Mouse (Mus musculus) embryonic facial prominence, embryonic 15.5 days (tissue): ENCODE measurements around the gene Trex2. TPM values are rescaled to one million over a fixed set of nuclear protein-coding genes. Genes with fewer than 3 reads are reported as not detected.

ENCODE experiments used
- polyA plus RNA-seq: library from polyadenylated mRNA; unstranded; fragments of >200 nt; fragmentation: Nextera tagmentation; extraction: Ambion mirVana; gene quantifications from 2 replicates; pipeline ENCODE4 v1.2.1, GENCODE M21; 2015

Trex2 gene
- polyA plus RNA-seq, 1 experiment from 2014 or later, result 13.0 TPM

Other genes starting within 250 kb of the Trex2 start
- 7.8 and 11.0 TPM in 2 replicates for gene Xlr3b, start 243.1 kb downstream of the Trex2 start, polyA plus RNA-seq
- 0.70 and 1.0 TPM in 2 replicates for gene Xlr4b, start 221.0 kb downstream of the Trex2 start, polyA plus RNA-seq
- gene F8a, start 207.1 kb downstream of the Trex2 start, polyA plus RNA-seq, result 13.3 and 14.6 TPM in 2 replicates
- 0.58 and 0.75 TPM in 2 replicates for gene Xlr4c, start 192.2 kb downstream of the Trex2 start, polyA plus RNA-seq
- not detected in 2 replicates for gene Xlr3c, start 170.0 kb downstream of the Trex2 start, polyA plus RNA-seq
- not detected in 2 replicates for gene Xlr5a, start 142.4 kb downstream of the Trex2 start, polyA plus RNA-seq
- gene Xlr5c, start 142.4 kb downstream of the Trex2 start, polyA plus RNA-seq, result not detected in 2 replicates
- gene Gm45015, start 98.5 kb downstream of the Trex2 start, polyA plus RNA-seq, result not detected in 2 replicates
- gene Zfp275, start 92.7 kb downstream of the Trex2 start, polyA plus RNA-seq, result 17.2 and 17.7 TPM in 2 replicates
- 0.09 TPM in 1 of 2 replicates, not detected in the other for gene Gm18336, start 36.6 kb downstream of the Trex2 start, polyA plus RNA-seq
- 0.33 and 0.34 TPM in 2 replicates for gene Zfp92, start 24.2 kb downstream of the Trex2 start, polyA plus RNA-seq
- gene Haus7, start 23.7 kb upstream of the Trex2 start, polyA plus RNA-seq, result 56.5 and 58.7 TPM in 2 replicates
- 302 and 313 TPM in 2 replicates for gene Bgn, start 48.3 kb upstream of the Trex2 start, polyA plus RNA-seq
- gene Atp2b3, start 67.7 kb upstream of the Trex2 start, polyA plus RNA-seq, result 0.41 and 0.43 TPM in 2 replicates
- 4.4 and 6.0 TPM in 2 replicates for gene Dusp9, start 204.1 kb upstream of the Trex2 start, polyA plus RNA-seq
- gene Pnck, start 224.8 kb upstream of the Trex2 start, polyA plus RNA-seq, result 13.3 and 14.2 TPM in 2 replicates
- 8.9 and 9.7 TPM in 2 replicates for gene Slc6a8, start 237.8 kb upstream of the Trex2 start, polyA plus RNA-seq